Mouse (Mus musculus) right cerebral cortex, adult 18-20 months (tissue): ENCODE measurements around the gene Col12a1.
A peak's percentile ranks its signal among the peaks of the same experiment; 100 is the strongest.

Source experiments
- DNase-seq: peaks from one replicate; pipeline ENCODE4 v3.0.0; 2022; ENCODE audit warnings: mixed read lengths

The Col12a1 gene

GRCm38 (mm10) chr9:79603448-79603847 is 115.2 kb downstream of the Col12a1 start:
- DNase-seq: no peak

- no peak for DNase-seq
Observed at GRCm38 (mm10) chr9:79600237-79600570, 118.4 kb downstream of the Col12a1 start.

DNA sequence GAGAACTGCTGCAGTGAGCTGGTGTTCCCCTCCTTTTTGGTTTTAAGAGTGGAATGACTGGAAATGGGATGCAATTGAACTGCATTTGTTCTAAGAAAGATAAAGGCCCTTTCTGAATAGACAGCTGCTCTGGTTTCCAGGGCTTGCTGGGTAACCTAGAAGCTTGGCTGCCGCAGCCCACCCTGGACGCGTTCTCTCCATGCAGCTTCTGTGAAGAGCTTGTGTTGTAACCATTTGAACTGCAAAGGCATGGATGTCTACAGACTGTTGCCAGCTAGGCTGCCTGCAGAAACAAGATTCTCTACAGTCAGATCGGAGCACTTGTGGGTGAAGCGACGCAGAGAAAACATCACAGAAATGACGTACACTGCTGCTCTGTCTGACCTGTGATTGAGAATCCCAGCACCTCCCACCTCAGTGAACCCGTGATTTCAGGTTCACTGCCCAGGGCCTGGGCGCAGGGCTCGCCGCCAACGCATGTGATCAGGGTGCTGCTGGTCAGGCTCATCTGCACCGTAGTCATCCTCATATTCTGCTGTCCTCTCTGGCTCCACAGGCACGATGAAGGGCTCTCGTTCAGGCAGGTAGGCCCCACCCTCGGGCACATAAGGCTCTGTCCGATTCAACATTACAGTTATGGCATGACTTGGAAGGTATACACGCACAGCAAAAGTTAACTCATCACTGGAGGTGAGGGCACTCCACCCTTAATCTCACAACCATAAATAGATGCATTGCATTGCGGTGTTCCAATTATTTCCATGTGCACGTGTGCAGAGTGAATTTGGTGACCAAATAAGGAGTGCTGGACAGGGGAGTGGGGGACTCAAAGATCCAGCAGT is 119.0 kb downstream of the Col12a1 start:
- DNase-seq: no peak

DNA sequence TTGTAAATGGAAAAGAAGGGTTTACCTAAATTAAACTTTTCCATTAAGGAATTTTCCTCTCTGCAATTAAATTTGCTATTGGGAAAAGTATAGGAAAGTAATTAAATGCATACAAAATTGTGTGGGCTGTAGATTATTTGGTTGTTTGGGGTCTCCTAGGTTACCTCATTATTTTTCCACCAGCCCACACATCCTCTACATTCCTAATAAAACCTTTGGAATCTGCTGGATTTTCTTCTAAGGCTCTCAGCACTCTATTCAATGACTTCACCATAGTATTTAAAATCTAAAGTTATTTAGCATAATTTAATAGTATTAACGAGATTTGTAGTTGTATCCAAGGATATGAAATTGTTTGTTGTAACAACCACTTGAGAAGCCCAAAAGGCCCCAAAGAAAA is 120.1 kb downstream of the Col12a1 start:
- DNase-seq: no peak

DNA sequence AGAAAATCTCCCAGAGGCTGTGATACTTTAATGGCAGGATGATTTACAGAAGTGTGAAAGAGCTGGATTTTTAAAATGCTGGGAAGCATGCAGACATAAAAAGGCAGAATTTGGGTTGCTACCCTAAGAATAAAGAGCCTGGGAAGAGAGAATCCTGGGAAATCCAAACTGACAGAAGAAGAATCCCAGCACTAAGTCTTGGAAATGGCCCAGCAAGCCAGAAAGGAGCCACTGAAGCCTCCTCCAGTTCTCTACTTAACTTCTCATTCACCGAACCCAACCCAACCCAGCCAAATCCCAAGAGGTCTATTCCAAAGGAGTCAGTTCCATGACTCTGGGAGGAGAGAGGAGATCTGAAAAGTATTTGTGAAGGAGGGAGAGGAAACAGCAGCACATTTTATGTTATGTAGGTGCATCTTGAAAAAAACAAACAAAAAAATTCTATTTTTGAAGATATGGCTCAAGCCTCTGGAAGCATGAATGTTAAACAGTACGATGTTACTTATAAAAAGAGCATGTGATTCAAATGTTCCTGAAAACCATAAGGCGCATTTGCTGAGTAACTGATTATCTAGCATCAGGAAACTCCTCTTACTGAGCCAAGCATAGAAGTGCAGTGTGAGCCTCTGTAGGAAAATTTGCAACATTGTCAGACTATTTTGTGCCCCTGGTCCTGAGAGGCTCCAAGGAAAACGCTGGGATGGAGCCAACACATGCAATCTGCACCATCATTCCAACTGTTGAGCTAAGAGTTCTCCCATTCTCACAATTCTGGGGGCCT is 132.0 kb downstream of the Col12a1 start:
- DNase-seq: no peak

DNA sequence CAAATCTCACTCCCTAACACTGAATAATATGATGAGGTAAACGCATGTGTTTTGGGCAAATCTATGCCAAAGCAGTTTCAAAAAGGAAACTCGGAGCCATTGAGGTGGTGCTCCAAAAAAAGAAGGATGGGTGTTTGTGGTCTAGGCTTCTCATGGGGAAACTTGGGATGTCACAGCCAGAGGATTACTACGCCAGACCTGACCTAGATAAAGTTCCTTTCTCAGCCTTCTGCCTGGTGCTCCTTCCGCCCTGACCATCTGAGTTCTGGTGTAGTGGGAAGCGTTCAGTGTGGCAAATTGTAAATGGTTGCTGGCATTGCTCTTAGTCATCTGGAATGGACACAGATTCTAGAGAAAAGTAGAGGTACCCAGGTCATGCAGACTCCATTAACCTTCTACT is 151.8 kb downstream of the Col12a1 start:
- no peak for DNase-seq

- DNase-seq: peak; percentile 43
Observed at GRCm38 (mm10) chr9:79553297-79553696, 165.3 kb downstream of the Col12a1 start.
